Mouse (Mus musculus) C2C12 (cell line): ENCODE measurements around the gene Nosip. TPM values are rescaled to one million over a fixed set of nuclear protein-coding genes. Genes with fewer than 3 reads are reported as not detected.
A peak's percentile ranks its signal among the peaks of the same experiment; 100 is the strongest.

Source experiments
- H3K27me3 ChIP-seq: one replicate; pipeline ENCODE4 v1.6.1; 2011; ENCODE audit not compliant: control insufficient read depth, insufficient read depth, insufficient read length
- H3K36me3 ChIP-seq: one replicate; pipeline ENCODE4 v1.6.1; 2011; ENCODE audit not compliant: control insufficient read depth, insufficient read depth
- H3K4me3 ChIP-seq: one replicate; pipeline ENCODE4 v1.5.1; 2011; ENCODE audit warnings: mild to moderate bottlenecking, control low read depth; ENCODE audit not compliant: poor library complexity, insufficient read depth, severe bottlenecking
- H3K79me2 ChIP-seq: one replicate; pipeline ENCODE4 v1.6.1; 2011; ENCODE audit not compliant: control insufficient read depth, insufficient read depth
- H3K79me3 ChIP-seq: one replicate; pipeline ENCODE4 v1.6.1; 2011; ENCODE audit warnings: low read depth, control low read depth
- H3ac ChIP-seq: one replicate; pipeline ENCODE3; 2011; ENCODE audit warnings: low read depth; ENCODE audit not compliant: control insufficient read depth, insufficient read length
- CEBPB ChIP-seq: IDR thresholded peaks from one replicate; pipeline ENCODE4 v1.6.1; 2011; ENCODE audit warnings: low read depth, mild to moderate bottlenecking, control low read depth, moderate library complexity
- CTCF ChIP-seq: IDR thresholded peaks from one replicate; pipeline ENCODE4 v1.5.1; 2011; ENCODE audit not compliant: control insufficient read depth, insufficient read depth, insufficient read length
- FOSL1 ChIP-seq: IDR thresholded peaks from one replicate; pipeline ENCODE4 v1.8.0; 2011; ENCODE audit warnings: mild to moderate bottlenecking, low read length; ENCODE audit not compliant: poor library complexity, insufficient read depth, severe bottlenecking
- MAX ChIP-seq: IDR thresholded peaks from one replicate; pipeline ENCODE4 v1.6.1; 2011; ENCODE audit warnings: mild to moderate bottlenecking, control low read depth
- MYOD1 ChIP-seq: IDR thresholded peaks from one replicate; pipeline ENCODE4 v1.6.1; 2011; ENCODE audit warnings: low read depth; ENCODE audit not compliant: control insufficient read depth, insufficient read length
- MYOG ChIP-seq: IDR thresholded peaks from one replicate; pipeline ENCODE4 v1.6.1; 2011; ENCODE audit not compliant: control insufficient read depth, insufficient read length; ENCODE audit errors: extremely low read depth
- USF1 ChIP-seq: IDR thresholded peaks from one replicate; pipeline ENCODE4 v1.6.1; 2011; ENCODE audit warnings: low read depth, mild to moderate bottlenecking, control low read depth, moderate library complexity
- long read RNA-seq, 2 experiments: library from polyadenylated mRNA; unstranded; transcript quantifications; one replicate each; pipeline ENCODE4 v2.0.0; 2019 to 2020
- polyA plus RNA-seq: library from polyadenylated mRNA; unstranded; fragments of >200 nt; fragmentation: generic; extraction: Trizol; gene quantifications from one replicate; pipeline ENCODE4 v1.2.1, GENCODE M21; 2012; ENCODE audit warnings: missing spikeins

Gene Nosip
- 66.6 TPM for polyA plus RNA-seq
- long read RNA-seq, experiment 1, transcript Nosip-201 (9 exons, 1,814 nt) = major isoform, 23 of 37 reads
- long read RNA-seq, experiment 1, partial matches to known transcripts = 5 of 37 reads
- long read RNA-seq, experiment 1, other reads (novel, unspliced or antisense) = 4 of 37 reads
- long read RNA-seq, experiment 2, transcript Nosip-201 (9 exons, 1,814 nt) = major isoform, 67 of 88 reads
- long read RNA-seq, experiment 2, partial matches to known transcripts = 0 of 88 reads
- long read RNA-seq, experiment 2, other reads (novel, unspliced or antisense) = 18 of 88 reads

- peak within 1 kb of the TSS; percentile 52 for H3K4me3 ChIP-seq
- no peaks in the 10 kb centered on the region for H3K36me3 ChIP-seq
- H3K79me2 ChIP-seq = peaks cover 48% of the 10 kb centered on the region
- no peaks in the 10 kb centered on the region for H3K27me3 ChIP-seq
- peak within 1 kb of the TSS; percentile 76 for H3ac ChIP-seq
- TF ChIP-seq USF1 = no peak
- no peak for TF ChIP-seq FOSL1
- no peak for TF ChIP-seq MAX
- no peak for TF ChIP-seq MYOD1
- TF ChIP-seq CEBPB = no peak
- no peak for TF ChIP-seq MYOG
- peaks cover 35% of the 10 kb centered on the region for H3K79me3 ChIP-seq
Measured at GRCm38 (mm10) chr7:45062239-45062835, at the start of gene Nosip, which contains the start of gene Prrg2. Gene Nosip, plus strand, starts transcription at chr7:45062429. Gene Prrg2, minus strand, starts transcription at chr7:45062677.

- Histone ChIP-seq H3K27me3 (no peaks in the 10 kb centered on the region), H3K79me2 (peaks cover 63% of the 10 kb centered on the region), H3ac (no peak overlapping the region), H3K4me3 (no peak overlapping the region), H3K79me3 (peaks cover 36% of the 10 kb centered on the region), H3K36me3 (peaks cover 34% of the 10 kb centered on the region)
- TF ChIP-seq CEBPB = no peak
- no peak for TF ChIP-seq MAX
- TF ChIP-seq CTCF = no peak
- no peak for TF ChIP-seq FOSL1
- TF ChIP-seq MYOG = no peak
Measured at GRCm38 (mm10) chr7:45012824-45013223, 49.4 kb upstream of the Nosip start.

- Histone ChIP-seq H3K79me3 (peaks cover 36% of the 10 kb centered on the region), H3K36me3 (peaks cover 34% of the 10 kb centered on the region), H3K79me2 (peaks cover 68% of the 10 kb centered on the region), H3K4me3 (no peak overlapping the region), H3ac (no peak overlapping the region), H3K27me3 (no peaks in the 10 kb centered on the region)
- TF ChIP-seq MAX (no peak), MYOD1 (no peak), USF1 (no peak), CEBPB (no peak), MYOG (no peak), CTCF (no peak), FOSL1 (no peak)
Measured at GRCm38 (mm10) chr7:45013366-45014095, 48.7 kb upstream of the Nosip start.

GRCm38 (mm10) chr7:45014096-45014451 lies 48.2 kb upstream of the Nosip start:
- H3K79me3 ChIP-seq = peaks cover 36% of the 10 kb centered on the region
- H3K27me3 ChIP-seq = no peaks in the 10 kb centered on the region
- no peak for TF ChIP-seq FOSL1
- no peak for TF ChIP-seq MYOD1
- H3ac ChIP-seq = no peak overlapping the region
- peaks cover 33% of the 10 kb centered on the region for H3K36me3 ChIP-seq
- H3K79me2 ChIP-seq = peaks cover 66% of the 10 kb centered on the region
- no peak overlapping the region for H3K4me3 ChIP-seq

- TF ChIP-seq FOSL1 = no peak
- TF ChIP-seq MYOG = no peak
- TF ChIP-seq MYOD1 = no peak
- Histone ChIP-seq H3K4me3 (peak overlapping the region; percentile 89), H3K27me3 (no peaks in the 10 kb centered on the region), H3K79me3 (peaks cover 31% of the 10 kb centered on the region), H3K36me3 (peaks cover 21% of the 10 kb centered on the region), H3ac (peak overlapping the region; percentile 99), H3K79me2 (peaks cover 53% of the 10 kb centered on the region)
Measured at GRCm38 (mm10) chr7:45015344-45015956, 46.8 kb upstream of the Nosip start.
